Mouse (Mus musculus): Measurements from ENCODE around the gene Lix1l. TPM values are rescaled to one million over a fixed set of nuclear protein-coding genes. Genes with fewer than 3 reads are reported as not detected.
A peak's percentile ranks its signal among the peaks of the same experiment; 100 is the strongest.

The Lix1l gene
- total RNA-seq, 1 experiment, result 4.6 TPM

GRCm38 (mm10) chr3:96571896-96572698, 28.9 kb upstream of the Lix1l start:
- Histone ChIP-seq H3K4me1 (ENCODE audit: control insufficient read depth in 2 of 2, insufficient read depth in 2 of 2, low read length in 2 of 2, poor library complexity in 1 of 2) (peaks cover 9 to 43% of the 10 kb centered on the region in 2 experiments), H3K36me3 (ENCODE audit: control insufficient read depth, insufficient read depth, low read length, poor library complexity, severe bottlenecking) (no peaks in the 10 kb centered on the region), H3K27ac (ENCODE audit: insufficient read depth, low read depth, low read length, poor library complexity, severe bottlenecking) (peak overlapping the region; percentile 90), H3K4me3 (ENCODE audit: insufficient read depth in 1 of 2, low read depth in 1 of 2, low read length in 2 of 2, poor library complexity in 1 of 2, severe bottlenecking in 1 of 2) (peak overlapping the region; percentile 20 to 54), H3K9ac (ENCODE audit: insufficient read depth, low read depth, low read length, poor library complexity, severe bottlenecking) (peak overlapping the region; percentile 70), H3K9me3 (ENCODE audit: control insufficient read depth, insufficient read depth, low read depth, low read length) (no peaks in the 10 kb centered on the region)
- in situ Hi-C loops (cut with MboI; ENCODE audit: low sequenced_read_pairs in 2 of 2, unreplicated experiment in 2 of 2), result no loop called here
- no peak for DNase-seq (ENCODE audit: low read depth, low spot score)
- no peak for TF ChIP-seq HCFC1 (IDR thresholded peaks at IDR 0.05; ENCODE audit: borderline replicate concordance, insufficient read depth, low read length)
- no peak for TF ChIP-seq MAFK (IDR thresholded peaks at IDR 0.05; ENCODE audit: insufficient read depth, low read depth, low read length)
- no peak for TF ChIP-seq ZNF384 (IDR thresholded peaks at IDR 0.05; ENCODE audit: low read depth, low read length)
- TF ChIP-seq CHD2 (IDR thresholded peaks at IDR 0.05; ENCODE audit: low read depth, low read length), result no peak
- TF ChIP-seq ZC3H11A (IDR thresholded peaks at IDR 0.05; ENCODE audit: borderline replicate concordance, low read depth, low read length), result no peak

GRCm38 (mm10) chr3:96573611-96574511, 27.1 kb upstream of the Lix1l start:
- H3K36me3 ChIP-seq (ENCODE audit: control insufficient read depth, insufficient read depth, low read length, poor library complexity, severe bottlenecking), result no peaks in the 10 kb centered on the region
- H3K4me1 ChIP-seq (ENCODE audit: control insufficient read depth in 2 of 2, insufficient read depth in 2 of 2, low read length in 2 of 2, poor library complexity in 1 of 2), result peaks cover 8 to 46% of the 10 kb centered on the region in 2 experiments
- no peaks in the 10 kb centered on the region for H3K9me3 ChIP-seq (ENCODE audit: control insufficient read depth, insufficient read depth, low read depth, low read length)
- in situ Hi-C loops (cut with MboI; ENCODE audit: low sequenced_read_pairs in 2 of 2, unreplicated experiment in 2 of 2), result no loop called here
- DNase-seq (ENCODE audit: low read depth, low spot score), result no peak
- TF ChIP-seq CHD2 (IDR thresholded peaks at IDR 0.05; ENCODE audit: low read depth, low read length), result no peak
- H3K9ac ChIP-seq (ENCODE audit: insufficient read depth, low read depth, low read length, poor library complexity, severe bottlenecking), result peak overlapping the region; percentile 38; the same call in 1 of the 2 replicates
- H3K27ac ChIP-seq (ENCODE audit: insufficient read depth, low read depth, low read length, poor library complexity, severe bottlenecking), result no peak overlapping the region; the same call in 1 of the 2 replicates
- no peak overlapping the region; a peak in 1 of 4 replicates for H3K4me3 ChIP-seq (ENCODE audit: insufficient read depth in 1 of 2, low read depth in 1 of 2, low read length in 2 of 2, poor library complexity in 1 of 2, severe bottlenecking in 1 of 2)

GRCm38 (mm10) chr3:96575272-96575984, 25.5 kb upstream of the Lix1l start:
- Histone ChIP-seq H3K36me3 (ENCODE audit: control insufficient read depth, insufficient read depth, low read length, poor library complexity, severe bottlenecking) (no peaks in the 10 kb centered on the region), H3K9ac (ENCODE audit: insufficient read depth, low read depth, low read length, poor library complexity, severe bottlenecking) (peak overlapping the region; percentile 81; the same call in 1 of the 2 replicates), H3K4me3 (ENCODE audit: insufficient read depth in 1 of 2, low read depth in 1 of 2, low read length in 2 of 2, poor library complexity in 1 of 2, severe bottlenecking in 1 of 2) (peak overlapping the region in 1 of 2 experiments; percentile 56; a peak in 2 of 4 replicates), H3K4me1 (ENCODE audit: control insufficient read depth in 2 of 2, insufficient read depth in 2 of 2, low read length in 2 of 2, poor library complexity in 1 of 2) (peaks cover 6 to 48% of the 10 kb centered on the region in 2 experiments; a peak in 3 of 4 replicates), H3K9me3 (ENCODE audit: control insufficient read depth, insufficient read depth, low read depth, low read length) (no peaks in the 10 kb centered on the region), H3K27ac (ENCODE audit: insufficient read depth, low read depth, low read length, poor library complexity, severe bottlenecking) (peak overlapping the region; percentile 100)
- DNase-seq (ENCODE audit: low read depth, low spot score), result no peak
- TF ChIP-seq ZNF384 (IDR thresholded peaks at IDR 0.05; ENCODE audit: low read depth, low read length), result no peak
- no peak for TF ChIP-seq ZC3H11A (IDR thresholded peaks at IDR 0.05; ENCODE audit: borderline replicate concordance, low read depth, low read length)
- TF ChIP-seq HCFC1 (IDR thresholded peaks at IDR 0.05; ENCODE audit: borderline replicate concordance, insufficient read depth, low read length), result no peak
- TF ChIP-seq CHD2 (IDR thresholded peaks at IDR 0.05; ENCODE audit: low read depth, low read length), result no peak
- in situ Hi-C loops (cut with MboI; ENCODE audit: low sequenced_read_pairs in 2 of 2, unreplicated experiment in 2 of 2), result no loop called here

- Histone ChIP-seq H3K9me3 (ENCODE audit: control insufficient read depth, insufficient read depth, low read depth, low read length) (no peaks in the 10 kb centered on the region), H3K9ac (ENCODE audit: insufficient read depth, low read depth, low read length, poor library complexity, severe bottlenecking) (peak overlapping the region; percentile 81), H3K27ac (ENCODE audit: insufficient read depth, low read depth, low read length, poor library complexity, severe bottlenecking) (peak overlapping the region; percentile 100), H3K4me1 (ENCODE audit: control insufficient read depth in 2 of 2, insufficient read depth in 2 of 2, low read length in 2 of 2, poor library complexity in 1 of 2) (peaks cover 6 to 47% of the 10 kb centered on the region in 2 experiments; a peak in 3 of 4 replicates), H3K36me3 (ENCODE audit: control insufficient read depth, insufficient read depth, low read length, poor library complexity, severe bottlenecking) (no peaks in the 10 kb centered on the region), H3K4me3 (ENCODE audit: insufficient read depth in 1 of 2, low read depth in 1 of 2, low read length in 2 of 2, poor library complexity in 1 of 2, severe bottlenecking in 1 of 2) (peak overlapping the region; percentile 10 to 56)
- TF ChIP-seq CHD2 (IDR thresholded peaks at IDR 0.05; ENCODE audit: low read depth, low read length) (no peak), HCFC1 (IDR thresholded peaks at IDR 0.05; ENCODE audit: borderline replicate concordance, insufficient read depth, low read length) (no peak), ZNF384 (IDR thresholded peaks at IDR 0.05; ENCODE audit: low read depth, low read length) (no peak), ZC3H11A (IDR thresholded peaks at IDR 0.05; ENCODE audit: borderline replicate concordance, low read depth, low read length) (no peak), MAFK (IDR thresholded peaks at IDR 0.05; ENCODE audit: insufficient read depth, low read depth, low read length) (no peak)
- in situ Hi-C loops (cut with MboI; ENCODE audit: low sequenced_read_pairs in 2 of 2, unreplicated experiment in 2 of 2), result no loop called here
- DNase-seq (ENCODE audit: low read depth, low spot score), result no peak
Observed at GRCm38 (mm10) chr3:96576005-96576658, 24.8 kb upstream of the Lix1l start.

All from ES-E14 (cell line).